8 mouse cellular contexts compared by ENCODE assay signal in genomic region chr7:16129421-16129845, GRCm38 (mm10). TPM values are rescaled to one million over a fixed set of nuclear protein-coding genes. Genes with fewer than 3 reads are reported as not detected.
DNase-seq lines count a peak whose midpoint lies in the region; ATAC-seq lines count a peak whose summit lies in the region.

Gene Slc8a2, plus strand, starts transcription at chr7:16129826.

- H3K9me3 ChIP-seq in forebrain, embryonic 10.5 days = no peaks in the 10 kb centered on the region
- no peaks in the 10 kb centered on the region for H3K9me3 ChIP-seq in heart, embryonic 14.5 days (ENCODE audit: control insufficient read depth, low read length)
- H3K9me3 ChIP-seq in liver, embryonic 13.5 days (replicated peaks) = no peaks in the 10 kb centered on the region

- H3K4me2 ChIP-seq in heart, embryonic 14.5 days (ENCODE audit: low read length) = peak within 1 kb of the TSS; percentile 80
- peak within 1 kb of the TSS; percentile 58 for H3K4me2 ChIP-seq in liver, embryonic 13.5 days

- H3K4me3 ChIP-seq in brown adipose tissue, adult 24 weeks (ENCODE audit: insufficient read depth, low read depth, low read length) = peak within 1 kb of the TSS; percentile 23; the same call in 1 of the 2 replicates
- peak within 1 kb of the TSS; percentile 75 for H3K4me3 ChIP-seq in forebrain, embryonic 10.5 days
- H3K4me3 ChIP-seq in heart, embryonic 14.5 days (ENCODE audit: control insufficient read depth in 1 of 2, insufficient read depth in 1 of 2, low read depth in 1 of 2, low read length in 2 of 2) = peak within 1 kb of the TSS; percentile 57 to 59
- peak within 1 kb of the TSS; percentile 38 for H3K4me3 ChIP-seq in liver, embryonic 13.5 days (replicated peaks)

- peak; percentile 21 to 51 for DNase-seq in CD8-positive naive resting alpha-beta T cell, adult 2 months (ENCODE audit: low read depth in 2 of 2, low spot score in 2 of 2)
- DNase-seq in forebrain, embryonic 10.5 days (ENCODE audit: extremely low spot score, low spot score) = peak; percentile 88
- peak; percentile 88 for DNase-seq in kidney, postnatal 10 days
- DNase-seq in liver, embryonic 13.5 days = peak; percentile 68
- DNase-seq in neural tube, embryonic 10.5 days (ENCODE audit: extremely low spot score, low spot score) = peak; percentile 82
- peak; percentile 91 for DNase-seq in testis, postnatal 10 days (ENCODE audit: low spot score)

- 2% methylated on average over 12 of the region's 12 CpGs for WGBS in forebrain, embryonic 10.5 days
- under 1% methylated on average over 12 of the region's 12 CpGs for WGBS in heart, embryonic 14.5 days
- WGBS in liver, embryonic 13.5 days (ENCODE audit: insufficient replicate concordance) = 6% methylated on average over 12 of the region's 12 CpGs

- peaks cover 13% of the 10 kb centered on the region for H3K36me3 ChIP-seq in forebrain, embryonic 10.5 days (replicated peaks)
- peaks cover 27% of the 10 kb centered on the region for H3K36me3 ChIP-seq in heart, embryonic 14.5 days (ENCODE audit: control insufficient read depth, insufficient read depth, low read length)
- H3K36me3 ChIP-seq in liver, embryonic 13.5 days = no peaks in the 10 kb centered on the region

- peak; percentile 83 for ATAC-seq in heart, embryonic 14.5 days (ENCODE audit: insufficient number of reproducible peaks, insufficient read depth, low FRiP score, low read depth)
- peak; percentile 69 for ATAC-seq in liver, embryonic 13.5 days (ENCODE audit: low read depth)

- H3K27me3 ChIP-seq in forebrain, embryonic 10.5 days (ENCODE audit: poor library complexity, severe bottlenecking) = peaks cover 18% of the 10 kb centered on the region
- no peaks in the 10 kb centered on the region for H3K27me3 ChIP-seq in heart, embryonic 14.5 days (ENCODE audit: control insufficient read depth, insufficient read depth, low read length)
- H3K27me3 ChIP-seq in liver, embryonic 13.5 days = peaks cover 45% of the 10 kb centered on the region

- no peak within 1 kb of the TSS for H3K27ac ChIP-seq in brown adipose tissue, adult 24 weeks (replicated peaks; ENCODE audit: low read depth, low read length)
- H3K27ac ChIP-seq in forebrain, embryonic 10.5 days = peak within 1 kb of the TSS; percentile 88
- peak within 1 kb of the TSS; percentile 80 to 88 for H3K27ac ChIP-seq in heart, embryonic 14.5 days (replicated peaks in 1 of 2; ENCODE audit: control insufficient read depth in 1 of 2, insufficient read depth in 1 of 2, low read depth in 2 of 2, low read length in 2 of 2)
- H3K27ac ChIP-seq in liver, embryonic 13.5 days = no peak within 1 kb of the TSS

- peak within 1 kb of the TSS; percentile 74 for H3K9ac ChIP-seq in heart, embryonic 14.5 days (ENCODE audit: low read length)
- no peak within 1 kb of the TSS for H3K9ac ChIP-seq in liver, embryonic 13.5 days

- H3K4me1 ChIP-seq in brown adipose tissue, adult 24 weeks (ENCODE audit: control insufficient read depth, insufficient read depth, insufficient read length, low read length) = no peaks in the 10 kb centered on the region
- H3K4me1 ChIP-seq in forebrain, embryonic 10.5 days = peaks cover 52% of the 10 kb centered on the region
- H3K4me1 ChIP-seq in heart, embryonic 14.5 days (ENCODE audit: control insufficient read depth in 2 of 2, insufficient read depth in 2 of 2, low read length in 2 of 2) = peaks cover 20 to 21% of the 10 kb centered on the region in 2 experiments
- H3K4me1 ChIP-seq in liver, embryonic 13.5 days (replicated peaks) = peaks cover 12% of the 10 kb centered on the region

RNA-seq across cellular contexts. Expression of gene Slc8a2, which starts in this region (rescaled TPM):
- polyA plus RNA-seq in brown adipose tissue, adult 24 weeks (2012; ENCODE audit: insufficient read depth, insufficient read length, missing spikeins) = not detected in 2 replicates
- polyA plus RNA-seq in forebrain, embryonic 10.5 days (2016; fragmentation: Nextera tagmentation; extraction: Ambion mirVana) = 0.22 and 0.34 TPM in 2 replicates
- 0.15 TPM in 2 replicates for polyA plus RNA-seq in heart, embryonic 14.5 days (2014; fragmentation: Nextera tagmentation; extraction: Ambion mirVana)
- polyA plus RNA-seq in liver, embryonic 13.5 days (2015; fragmentation: Nextera tagmentation; extraction: Ambion mirVana) = not detected in 2 replicates

Comparison
In these comparisons a context has a peak if more than half of its experiments do, and no peak if none do; other contexts are left out.
1. Peak in DNase-seq, H3K4me3 ChIP-seq and H3K27ac ChIP-seq in forebrain, embryonic 10.5 days; RNA of the gene not detected or under 1 TPM.
2. Peak in ATAC-seq, H3K4me3 ChIP-seq, H3K27ac ChIP-seq, H3K9ac ChIP-seq and H3K4me2 ChIP-seq in heart, embryonic 14.5 days; RNA of the gene not detected or under 1 TPM.
3. Peak in DNase-seq, ATAC-seq, H3K4me3 ChIP-seq and H3K4me2 ChIP-seq in liver, embryonic 13.5 days; RNA of the gene not detected or under 1 TPM.
4. DNase-seq: peak in every context shown above with its lines; median percentile 91 in testis, postnatal 10 days; 88 in forebrain, embryonic 10.5 days; 88 in kidney, postnatal 10 days; 82 in neural tube, embryonic 10.5 days; 68 in liver, embryonic 13.5 days; 36 in CD8-positive naive resting alpha-beta T cell, adult 2 months.
5. H3K4me3 ChIP-seq: peak in every context shown above with its lines; median percentile 75 in forebrain, embryonic 10.5 days; 58 in heart, embryonic 14.5 days; 38 in liver, embryonic 13.5 days; 23 in brown adipose tissue, adult 24 weeks.